Mouse (Mus musculus) mouse trophoblast stem cell (cell line): ENCODE measurements around the gene Ppp1r9a.

Experiments
- in situ Hi-C, 2 experiments: fragments of 300-500 bp; cut with MseI, MboI; formaldehyde crosslinking; loops; 2 replicates in 1 of 2; 3 replicates in 1 of 2; pipeline ENCODE4 v1.15.1; 2025

The Ppp1r9a gene

GRCm38 (mm10) chr6:5102741-5103140 lies 200.0 kb downstream of the Ppp1r9a start:
- in situ Hi-C loops = no loop called here

- in situ Hi-C loops = no loop called here
These were observed 201.1 kb downstream of the Ppp1r9a start for GRCm38 (mm10) chr6:5103769-5104168.

GRCm38 (mm10) chr6:5104238-5104637 lies 201.5 kb downstream of the Ppp1r9a start:
- in situ Hi-C loops = no loop called here

- in situ Hi-C loops = no loop called here
These were observed 205.8 kb downstream of the Ppp1r9a start for GRCm38 (mm10) chr6:5108494-5108893.

- in situ Hi-C loops = loop anchor here (5.0 to 10.0 kb wide), 2 partner anchors 275 to 458 kb away; partner anchors contain the start of gene Asb4 (in 1 of the 2)
These were observed 207.4 kb downstream of the Ppp1r9a start for GRCm38 (mm10) chr6:5109925-5110714.

- in situ Hi-C loops = loop anchor here (5.0 to 10.0 kb wide), 2 partner anchors 274 to 458 kb away; partner anchors contain the start of gene Asb4 (in 1 of the 2)
These were observed 208.0 kb downstream of the Ppp1r9a start for GRCm38 (mm10) chr6:5110715-5111048.

- in situ Hi-C loops = loop anchor here (5.0 to 10.0 kb wide), 2 partner anchors 272 to 461 kb away; partner anchors contain the start of gene Asb4 (in 1 of the 2)
These were observed 210.4 kb downstream of the Ppp1r9a start for GRCm38 (mm10) chr6:5113103-5113502.

- in situ Hi-C loops = loop anchor here (5.0 to 10.0 kb wide), 2 partner anchors 271 to 461 kb away; partner anchors contain the start of gene Asb4 (in 1 of the 2)
These were observed 211.0 kb downstream of the Ppp1r9a start for GRCm38 (mm10) chr6:5113734-5114133.

- in situ Hi-C loops = loop anchor here (5.0 to 10.0 kb wide), 2 partner anchors 270 to 463 kb away; partner anchors contain the start of gene Asb4 (in 1 of the 2)
These were observed 212.1 kb downstream of the Ppp1r9a start for GRCm38 (mm10) chr6:5114857-5115256.

GRCm38 (mm10) chr6:5119181-5119910 lies 216.6 kb downstream of the Ppp1r9a start:
- in situ Hi-C loops = loop anchor here in 1 of 2 experiments (10.0 kb wide), 1 partner anchor 265 kb away; the partner anchor contains the start of gene Asb4

- in situ Hi-C loops = no loop called here
These were observed 217.5 kb downstream of the Ppp1r9a start for GRCm38 (mm10) chr6:5120229-5120628.

GRCm38 (mm10) chr6:5129364-5130093 lies 226.8 kb downstream of the Ppp1r9a start:
- in situ Hi-C loops = no loop called here

- in situ Hi-C loops = no loop called here
These were observed 232.3 kb downstream of the Ppp1r9a start for GRCm38 (mm10) chr6:5134986-5135385.

GRCm38 (mm10) chr6:5136046-5136445 lies 233.3 kb downstream of the Ppp1r9a start:
- in situ Hi-C loops = no loop called here

GRCm38 (mm10) chr6:5138875-5139631 lies 236.3 kb downstream of the Ppp1r9a start:
- in situ Hi-C loops = no loop called here

GRCm38 (mm10) chr6:5139666-5140065 lies 236.9 kb downstream of the Ppp1r9a start:
- in situ Hi-C loops = no loop called here

GRCm38 (mm10) chr6:5147488-5148142 lies 244.9 kb downstream of the Ppp1r9a start:
- in situ Hi-C loops = no loop called here

- in situ Hi-C loops = loop anchor here in 1 of 2 experiments (25.0 kb wide), 2 partner anchors 237 to 437 kb away; partner anchors contain the start of gene Asb4
These were observed 247.2 kb downstream of the Ppp1r9a start for GRCm38 (mm10) chr6:5149941-5150340.

GRCm38 (mm10) chr6:5151171-5151570 lies 248.5 kb downstream of the Ppp1r9a start:
- in situ Hi-C loops = loop anchor here in 1 of 2 experiments (25.0 kb wide), 2 partner anchors 236 to 436 kb away; partner anchors contain the start of gene Asb4

GRCm38 (mm10) chr6:5152185-5152584 lies 249.5 kb downstream of the Ppp1r9a start:
- in situ Hi-C loops = loop anchor here in 1 of 2 experiments (25.0 kb wide), 2 partner anchors 235 to 435 kb away; partner anchors contain the start of gene Asb4
